Mouse (Mus musculus): ENCODE measurements around the gene Hmgcll1. TPM values are rescaled to one million over a fixed set of nuclear protein-coding genes. Genes with fewer than 3 reads are reported as not detected.

Hmgcll1 gene
- 1.2 and 1.3 TPM in 2 replicates for polyA plus RNA-seq (2015; fragmentation: Nextera tagmentation; extraction: Ambion mirVana)

GRCm38 (mm10) chr9:76014631-76015531, at the start of gene Hmgcll1:
Gene Hmgcll1 (plus strand): TSS chr9:76014855.
- WGBS = 7% methylated on average over 40 of the region's 40 CpGs
- Histone ChIP-seq H3K9me3 (ENCODE audit: control insufficient read depth, low read length) (no peaks in the 10 kb centered on the region), H3K4me3 (ENCODE audit: low read length) (peak within 1 kb of the TSS; percentile 56), H3K27me3 (replicated peaks; ENCODE audit: control insufficient read depth, insufficient read depth, low read length) (no peaks in the 10 kb centered on the region), H3K4me2 (ENCODE audit: low read depth, low read length) (peak within 1 kb of the TSS; percentile 88), H3K27ac (ENCODE audit: low read length) (peak within 1 kb of the TSS; percentile 28; the same call in 1 of the 2 replicates), H3K4me1 (ENCODE audit: control insufficient read depth, insufficient read depth, low read length) (peaks cover 4% of the 10 kb centered on the region), H3K36me3 (ENCODE audit: control insufficient read depth, insufficient read depth, low read length) (no peaks in the 10 kb centered on the region), H3K9ac (ENCODE audit: low read depth, low read length) (peak within 1 kb of the TSS; percentile 69)
- ATAC-seq = peak; percentile 82

- Histone ChIP-seq H3K4me3 (ENCODE audit: low read length) (no peak overlapping the region), H3K9ac (ENCODE audit: low read depth, low read length) (no peak overlapping the region), H3K27me3 (replicated peaks; ENCODE audit: control insufficient read depth, insufficient read depth, low read length) (no peaks in the 10 kb centered on the region), H3K9me3 (ENCODE audit: control insufficient read depth, low read length) (no peaks in the 10 kb centered on the region), H3K4me2 (ENCODE audit: low read depth, low read length) (no peak overlapping the region), H3K4me1 (ENCODE audit: control insufficient read depth, insufficient read depth, low read length) (no peaks in the 10 kb centered on the region), H3K36me3 (ENCODE audit: control insufficient read depth, insufficient read depth, low read length) (no peaks in the 10 kb centered on the region), H3K27ac (ENCODE audit: low read length) (no peak overlapping the region)
- peak; percentile 79 for ATAC-seq
- WGBS = 62% methylated on average over 1 of the region's 1 CpGs
Measured at GRCm38 (mm10) chr9:75980097-75980496, 34.6 kb upstream of the Hmgcll1 start.

- H3K4me2 ChIP-seq (ENCODE audit: low read depth, low read length) = no peak overlapping the region
- H3K9ac ChIP-seq (ENCODE audit: low read depth, low read length) = no peak overlapping the region
- H3K27me3 ChIP-seq (replicated peaks; ENCODE audit: control insufficient read depth, insufficient read depth, low read length) = no peaks in the 10 kb centered on the region
- no peaks in the 10 kb centered on the region for H3K36me3 ChIP-seq (ENCODE audit: control insufficient read depth, insufficient read depth, low read length)
- H3K27ac ChIP-seq (ENCODE audit: low read length) = no peak overlapping the region
- ATAC-seq = no peak
- whole genome bisulfite sequencing = 51% methylated on average over 1 of the region's 1 CpGs
- H3K9me3 ChIP-seq (ENCODE audit: control insufficient read depth, low read length) = no peaks in the 10 kb centered on the region
- no peak overlapping the region for H3K4me3 ChIP-seq (ENCODE audit: low read length)
- H3K4me1 ChIP-seq (ENCODE audit: control insufficient read depth, insufficient read depth, low read length) = no peaks in the 10 kb centered on the region
Measured at GRCm38 (mm10) chr9:75981139-75981538, 33.5 kb upstream of the Hmgcll1 start.

GRCm38 (mm10) chr9:75989491-75989890, 25.2 kb upstream of the Hmgcll1 start:
- H3K9me3 ChIP-seq (ENCODE audit: control insufficient read depth, low read length) = no peaks in the 10 kb centered on the region
- no peak overlapping the region for H3K4me3 ChIP-seq (ENCODE audit: low read length)
- no peaks in the 10 kb centered on the region for H3K36me3 ChIP-seq (ENCODE audit: control insufficient read depth, insufficient read depth, low read length)
- 59% methylated on average over 4 of the region's 4 CpGs for WGBS
- H3K27me3 ChIP-seq (replicated peaks; ENCODE audit: control insufficient read depth, insufficient read depth, low read length) = no peaks in the 10 kb centered on the region
- H3K4me1 ChIP-seq (ENCODE audit: control insufficient read depth, insufficient read depth, low read length) = no peaks in the 10 kb centered on the region
- H3K9ac ChIP-seq (ENCODE audit: low read depth, low read length) = no peak overlapping the region
- no peak overlapping the region for H3K4me2 ChIP-seq (ENCODE audit: low read depth, low read length)
- ATAC-seq = no peak
- no peak overlapping the region for H3K27ac ChIP-seq (ENCODE audit: low read length)

GRCm38 (mm10) chr9:75998791-75999350, 15.8 kb upstream of the Hmgcll1 start:
- H3K36me3 ChIP-seq (ENCODE audit: control insufficient read depth, insufficient read depth, low read length) = no peaks in the 10 kb centered on the region
- H3K9ac ChIP-seq (ENCODE audit: low read depth, low read length) = no peak overlapping the region
- H3K4me3 ChIP-seq (ENCODE audit: low read length) = no peak overlapping the region
- H3K27ac ChIP-seq (ENCODE audit: low read length) = no peak overlapping the region
- no peaks in the 10 kb centered on the region for H3K4me1 ChIP-seq (ENCODE audit: control insufficient read depth, insufficient read depth, low read length)
- H3K9me3 ChIP-seq (ENCODE audit: control insufficient read depth, low read length) = no peaks in the 10 kb centered on the region
- ATAC-seq = no peak
- H3K27me3 ChIP-seq (replicated peaks; ENCODE audit: control insufficient read depth, insufficient read depth, low read length) = no peaks in the 10 kb centered on the region
- H3K4me2 ChIP-seq (ENCODE audit: low read depth, low read length) = no peak overlapping the region
- 57% methylated on average over 2 of the region's 2 CpGs for whole genome bisulfite sequencing

- no peaks in the 10 kb centered on the region for H3K9me3 ChIP-seq (ENCODE audit: control insufficient read depth, low read length)
- no peak overlapping the region for H3K27ac ChIP-seq (ENCODE audit: low read length)
- H3K4me3 ChIP-seq (ENCODE audit: low read length) = no peak overlapping the region
- H3K36me3 ChIP-seq (ENCODE audit: control insufficient read depth, insufficient read depth, low read length) = no peaks in the 10 kb centered on the region
- ATAC-seq = no peak
- H3K27me3 ChIP-seq (replicated peaks; ENCODE audit: control insufficient read depth, insufficient read depth, low read length) = no peaks in the 10 kb centered on the region
- no peak overlapping the region for H3K4me2 ChIP-seq (ENCODE audit: low read depth, low read length)
- H3K9ac ChIP-seq (ENCODE audit: low read depth, low read length) = no peak overlapping the region
- 72% methylated on average over 10 of the region's 10 CpGs for WGBS
- H3K4me1 ChIP-seq (ENCODE audit: control insufficient read depth, insufficient read depth, low read length) = no peaks in the 10 kb centered on the region
Measured at GRCm38 (mm10) chr9:76000876-76001858, 13.5 kb upstream of the Hmgcll1 start.

GRCm38 (mm10) chr9:76003066-76003465, 11.6 kb upstream of the Hmgcll1 start:
- Histone ChIP-seq H3K9ac (ENCODE audit: low read depth, low read length) (no peak overlapping the region), H3K27ac (ENCODE audit: low read length) (no peak overlapping the region), H3K27me3 (replicated peaks; ENCODE audit: control insufficient read depth, insufficient read depth, low read length) (no peaks in the 10 kb centered on the region), H3K4me2 (ENCODE audit: low read depth, low read length) (no peak overlapping the region), H3K9me3 (ENCODE audit: control insufficient read depth, low read length) (no peaks in the 10 kb centered on the region), H3K36me3 (ENCODE audit: control insufficient read depth, insufficient read depth, low read length) (no peaks in the 10 kb centered on the region), H3K4me3 (ENCODE audit: low read length) (no peak overlapping the region), H3K4me1 (ENCODE audit: control insufficient read depth, insufficient read depth, low read length) (no peaks in the 10 kb centered on the region)
- WGBS = 65% methylated on average over 3 of the region's 3 CpGs
- no peak for ATAC-seq

- Histone ChIP-seq H3K4me2 (ENCODE audit: low read depth, low read length) (no peak overlapping the region), H3K27me3 (replicated peaks; ENCODE audit: control insufficient read depth, insufficient read depth, low read length) (no peaks in the 10 kb centered on the region), H3K4me3 (ENCODE audit: low read length) (no peak overlapping the region), H3K36me3 (ENCODE audit: control insufficient read depth, insufficient read depth, low read length) (no peaks in the 10 kb centered on the region), H3K9me3 (ENCODE audit: control insufficient read depth, low read length) (no peaks in the 10 kb centered on the region), H3K27ac (ENCODE audit: low read length) (no peak overlapping the region), H3K9ac (ENCODE audit: low read depth, low read length) (no peak overlapping the region), H3K4me1 (ENCODE audit: control insufficient read depth, insufficient read depth, low read length) (no peaks in the 10 kb centered on the region)
- 38% methylated on average over 6 of the region's 6 CpGs for WGBS
- ATAC-seq = no peak
Measured at GRCm38 (mm10) chr9:76003637-76004036, 11.0 kb upstream of the Hmgcll1 start.

Measured in intestine, embryonic 16.5 days (tissue).